Mouse (Mus musculus): ENCODE measurements around the gene Gm12830.

GRCm38 (mm10) chr4:114782851-114783250 lies 38.7 kb upstream of the Gm12830 start:
- TF ChIP-seq POLR2A (IDR thresholded peaks at IDR 0.05; ENCODE audit: borderline replicate concordance, low read depth, low read length) (no peak), CTCF (IDR thresholded peaks at IDR 0.05; ENCODE audit: low read depth, low read length) (no peak)

Data from bone marrow macrophage, adult 2 months (primary cell).